Mouse (Mus musculus): ENCODE results near the gene Cyb561a3.

Cyb561a3 gene

GRCm38 (mm10) chr19:10589127-10589857, 12.3 kb downstream of the Cyb561a3 start:
- no peak for DNase-seq (ENCODE audit: inconsistent age in 2 of 2, low spot score in 1 of 2)

DNA sequence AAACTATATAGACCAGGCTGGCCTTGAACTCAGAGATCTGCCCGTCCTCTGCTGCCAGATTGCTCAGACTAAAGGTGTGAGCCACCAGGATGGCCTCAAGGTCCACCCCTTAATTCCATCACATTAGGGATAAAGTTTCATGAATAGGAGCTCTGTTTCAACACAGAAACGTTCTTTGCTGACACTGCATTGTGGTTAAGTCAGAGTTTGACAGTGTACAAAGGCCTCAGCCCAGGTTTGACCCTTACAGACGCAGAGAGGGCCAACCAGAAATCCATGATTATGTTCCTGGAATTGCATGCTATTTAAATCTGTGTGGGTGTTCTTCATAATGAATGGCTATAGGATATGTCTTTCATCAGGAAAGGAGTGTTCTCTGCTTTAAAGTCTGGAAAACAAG, 13.3 kb downstream of the Cyb561a3 start:
- no peak for DNase-seq (ENCODE audit: inconsistent age in 2 of 2, low spot score in 1 of 2)

DNA sequence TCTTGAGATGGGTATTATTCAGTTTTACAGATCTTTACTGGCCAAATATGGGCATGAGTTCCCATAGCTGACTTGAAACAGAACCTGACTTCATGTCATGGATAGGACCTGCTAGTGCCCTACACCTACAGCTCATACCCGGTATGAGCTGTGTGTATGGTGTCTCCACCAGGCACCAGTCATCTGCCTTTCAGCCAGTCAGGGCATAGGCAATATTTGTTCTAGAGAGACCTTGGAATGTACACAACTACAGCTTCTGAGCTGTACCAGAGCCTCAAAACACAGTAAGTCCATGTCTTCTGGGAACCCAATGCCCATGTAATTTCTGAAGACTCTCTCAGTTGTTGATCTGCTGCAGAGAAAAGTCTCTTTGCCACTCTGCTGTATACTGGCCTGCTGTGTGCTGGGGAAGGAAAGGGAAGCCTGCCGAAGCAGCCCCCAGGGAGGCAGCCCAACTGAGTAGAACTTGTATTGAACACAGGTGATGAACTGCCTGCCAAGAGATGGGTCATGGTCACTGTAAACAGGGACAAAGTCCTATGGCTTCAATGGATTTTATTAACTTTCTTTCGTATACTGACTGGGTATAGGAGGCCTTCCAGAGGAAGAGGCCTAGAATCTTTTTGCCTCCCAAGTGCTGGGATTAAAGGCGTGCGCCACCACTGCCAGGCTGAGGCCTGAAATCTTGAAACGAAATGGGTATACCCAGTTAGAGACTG, 14.8 kb downstream of the Cyb561a3 start:
- no peak for DNase-seq (ENCODE audit: inconsistent age in 2 of 2, low spot score in 1 of 2)

DNA sequence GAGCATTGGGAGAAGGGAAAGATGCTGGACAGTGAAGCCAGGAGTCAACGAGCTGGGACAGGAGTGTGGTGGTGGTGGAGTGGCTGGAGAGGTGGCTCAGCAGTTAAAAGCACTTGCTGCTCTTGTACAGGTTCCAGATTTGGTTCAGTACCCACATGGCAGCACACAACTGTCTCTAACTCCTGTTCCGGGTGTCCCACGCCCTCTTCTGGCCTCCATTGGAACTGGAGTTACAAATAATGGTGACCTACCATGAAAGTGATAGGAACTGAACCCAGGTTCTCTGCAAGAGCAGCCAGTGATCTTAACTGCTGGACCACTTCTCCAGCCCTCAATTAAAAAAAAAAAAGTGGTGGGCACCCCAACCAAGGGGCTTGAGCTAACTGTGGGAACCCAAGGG, 21.2 kb downstream of the Cyb561a3 start:
- DNase-seq (ENCODE audit: inconsistent age in 2 of 2, low spot score in 1 of 2) = peak in 1 of 2 experiments; percentile 64

DNA sequence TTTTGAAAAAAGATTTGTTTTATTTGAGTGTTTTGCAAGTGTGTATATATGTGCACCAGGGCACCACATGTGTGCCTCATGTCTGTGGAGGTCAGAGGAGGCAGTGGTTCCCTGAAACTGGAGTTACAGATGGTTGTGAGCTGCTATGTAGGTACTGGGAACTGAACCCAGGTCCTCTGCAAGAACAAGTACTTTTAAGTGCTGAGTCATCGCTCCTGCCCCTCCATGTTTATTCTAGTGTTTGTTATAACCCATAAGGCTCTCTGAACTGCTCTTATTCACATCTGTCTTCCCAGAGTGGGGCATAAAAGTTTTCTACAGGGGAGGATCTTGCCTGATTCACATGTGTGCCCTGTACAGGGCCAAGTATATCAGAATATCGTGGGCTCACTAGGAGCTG, 22.7 kb downstream of the Cyb561a3 start:
- DNase-seq (ENCODE audit: inconsistent age in 2 of 2, low spot score in 1 of 2) = no peak

DNA sequence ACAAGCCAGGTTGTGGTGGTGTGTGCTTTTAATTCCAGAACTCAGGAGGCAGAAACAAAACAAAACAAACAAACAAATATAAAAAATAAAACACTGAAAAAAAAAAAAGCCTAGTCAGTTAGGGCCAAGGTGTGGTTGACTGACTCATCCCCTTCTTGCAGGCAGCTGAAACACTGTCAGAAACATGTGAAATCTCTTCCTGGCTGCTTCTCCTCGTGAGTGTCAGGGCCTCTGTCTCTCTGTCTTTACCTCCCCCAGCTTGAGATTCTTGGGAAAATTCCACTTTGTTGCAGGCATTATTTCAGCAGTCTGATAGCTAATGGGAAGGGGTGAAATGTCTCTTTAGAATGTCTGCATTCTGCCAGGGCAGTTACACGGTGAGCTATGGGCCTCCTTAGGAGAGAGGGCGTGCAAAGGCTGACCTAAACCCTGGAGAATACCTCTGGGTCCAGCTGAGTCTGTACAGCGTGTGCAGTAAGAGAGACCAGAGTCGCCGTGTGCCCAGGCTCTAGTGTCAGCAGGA, 25.3 kb downstream of the Cyb561a3 start:
- no peak for DNase-seq (ENCODE audit: inconsistent age in 2 of 2, low spot score in 1 of 2)

GRCm38 (mm10) chr19:10602787-10603186, 25.8 kb downstream of the Cyb561a3 start:
- DNase-seq (ENCODE audit: inconsistent age in 2 of 2, low spot score in 1 of 2) = peak; percentile 87 to 95

- peak; percentile 22 to 46 for DNase-seq (ENCODE audit: inconsistent age in 2 of 2, low spot score in 1 of 2)
Observed at GRCm38 (mm10) chr19:10603660-10604523, 26.9 kb downstream of the Cyb561a3 start.

- no peak for DNase-seq (ENCODE audit: inconsistent age in 2 of 2, low spot score in 1 of 2)
Observed at GRCm38 (mm10) chr19:10604534-10604933, 27.6 kb downstream of the Cyb561a3 start.

DNA sequence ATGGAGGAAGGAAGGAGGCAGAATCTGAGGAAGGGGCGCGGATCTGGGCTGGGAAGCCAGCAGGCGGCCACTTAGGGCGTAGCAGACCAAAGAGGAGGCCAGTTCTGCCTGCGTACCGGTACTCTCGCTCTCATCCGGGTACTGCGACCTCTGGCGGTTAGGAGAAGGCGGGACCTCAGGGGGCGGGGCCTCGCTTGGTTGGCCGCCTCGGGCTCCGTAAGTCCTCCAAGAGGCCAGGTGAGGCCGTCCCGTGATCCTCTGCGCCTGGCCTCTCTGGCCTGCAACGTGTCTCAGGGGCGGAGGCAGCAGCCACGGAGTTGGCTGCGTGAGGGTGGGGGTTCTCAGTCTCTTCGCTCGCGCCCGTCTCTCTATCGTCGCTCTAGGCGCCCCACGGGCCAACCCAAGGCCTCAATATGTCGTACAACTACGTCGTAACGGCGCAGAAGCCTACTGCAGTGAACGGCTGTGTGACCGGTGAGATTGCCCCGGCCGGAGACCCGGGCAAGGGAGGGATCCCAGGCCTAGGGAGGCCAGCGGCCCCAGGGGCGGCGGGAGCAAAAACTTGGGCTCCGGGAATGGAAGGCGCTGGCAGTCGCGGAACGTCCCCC, 28.4 kb downstream of the Cyb561a3 start, which contains the start of the genes Ddb1 and Tkfc:
Gene Ddb1 (plus strand): TSS at position 35 of the 608 bp plus-strand sequence.
Gene Tkfc (minus strand): TSS at position 362 of the 608 bp plus-strand sequence.
- DNase-seq (ENCODE audit: inconsistent age in 2 of 2, low spot score in 1 of 2) = peak; percentile 99 to 100

GRCm38 (mm10) chr19:10605901-10606622, 29.1 kb downstream of the Cyb561a3 start:
- DNase-seq (ENCODE audit: inconsistent age in 2 of 2, low spot score in 1 of 2) = peak in 1 of 2 experiments; percentile 57

- DNase-seq (ENCODE audit: inconsistent age in 2 of 2, low spot score in 1 of 2) = no peak
Observed at GRCm38 (mm10) chr19:10608573-10609240, 31.7 kb downstream of the Cyb561a3 start.

DNA sequence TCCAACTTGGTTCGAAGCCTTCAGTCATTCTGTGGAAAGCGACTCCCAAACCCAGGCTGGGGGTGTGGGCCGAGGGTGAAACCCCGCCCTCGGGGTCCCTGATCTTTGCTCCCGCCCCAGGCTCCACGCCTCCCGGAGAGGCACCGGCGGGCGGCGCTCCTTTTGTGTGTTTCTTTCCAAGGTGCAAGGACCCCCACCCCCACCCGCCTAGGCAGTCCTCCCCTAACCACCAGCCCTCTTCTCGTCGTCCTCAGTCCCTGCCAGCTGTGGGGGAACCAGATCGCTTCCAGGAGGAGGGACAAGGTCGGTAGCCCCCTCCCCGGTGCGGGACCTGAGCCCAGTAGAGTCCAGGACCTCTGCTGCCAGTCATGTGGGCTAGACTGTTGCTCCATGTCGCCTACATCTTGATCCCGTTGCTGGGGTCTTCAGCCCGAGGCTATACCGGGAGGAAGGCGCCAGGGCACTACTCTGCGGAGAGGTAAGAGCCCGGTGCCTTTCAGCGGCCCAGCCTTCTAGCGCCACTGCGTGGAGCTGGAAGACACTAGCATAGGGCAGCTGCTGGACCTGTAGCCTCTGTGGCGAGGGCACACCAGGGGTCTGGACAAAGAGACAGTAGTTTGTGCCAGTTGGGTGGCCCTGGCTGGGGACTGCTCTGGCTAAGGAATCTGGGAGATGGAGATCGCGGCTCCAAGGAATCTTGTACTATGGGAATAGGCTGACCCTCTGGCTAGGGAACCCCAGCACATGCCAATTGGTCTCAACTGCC, 57.3 kb downstream of the Cyb561a3 start, which contains the start of gene Vwce:
Gene Vwce (plus strand): TSS at position 108 of the 766 bp plus-strand sequence.
- peak; percentile 58 to 86 for DNase-seq (ENCODE audit: inconsistent age in 2 of 2, low spot score in 1 of 2)

DNA sequence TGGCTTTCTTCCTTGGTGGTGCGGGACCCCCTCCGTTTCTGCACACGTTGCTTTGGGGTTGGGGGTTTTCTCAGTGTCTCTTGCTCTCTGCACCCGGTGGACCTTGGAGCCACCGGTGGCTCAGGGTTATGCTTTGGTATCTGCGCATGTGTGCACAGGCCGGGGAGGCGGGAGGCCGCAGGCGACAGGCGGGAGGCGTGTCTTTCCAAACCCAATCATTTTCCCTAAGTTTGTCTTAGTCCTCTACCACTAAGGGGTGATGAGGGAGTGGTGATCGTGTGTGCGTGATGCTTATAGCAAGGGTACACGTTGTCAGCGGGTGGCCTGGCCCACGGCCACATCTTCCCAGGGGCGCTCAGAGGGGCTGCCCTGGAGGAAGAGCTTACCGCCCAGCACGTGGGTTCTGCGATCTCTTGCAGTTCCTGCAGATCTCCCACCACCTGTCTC, 57.9 kb downstream of the Cyb561a3 start:
- DNase-seq (ENCODE audit: inconsistent age in 2 of 2, low spot score in 1 of 2) = peak in 1 of 2 experiments; percentile 75

DNA sequence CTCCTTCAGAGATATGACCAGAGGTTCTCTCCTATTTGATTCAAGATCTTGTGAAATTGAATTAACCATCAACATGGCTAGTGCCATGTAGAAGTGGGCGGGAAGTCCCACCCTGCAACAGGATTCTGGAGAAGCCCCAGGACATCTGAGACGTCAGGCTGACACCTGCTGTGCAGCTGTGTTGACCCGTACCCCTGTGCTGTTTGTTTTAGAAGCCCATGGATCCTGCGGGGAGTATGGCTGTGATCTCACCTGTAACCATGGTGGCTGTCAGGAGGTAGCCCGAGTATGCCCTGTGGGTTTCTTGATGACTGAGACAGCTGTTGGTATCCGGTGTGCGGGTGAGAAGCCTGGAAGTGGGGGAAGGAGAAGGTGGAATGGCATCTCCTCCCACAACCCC, 60.9 kb downstream of the Cyb561a3 start:
- no peak for DNase-seq (ENCODE audit: inconsistent age in 2 of 2, low spot score in 1 of 2)

- no peak for DNase-seq (ENCODE audit: inconsistent age in 2 of 2, low spot score in 1 of 2)
Observed at GRCm38 (mm10) chr19:10640080-10640479, 63.1 kb downstream of the Cyb561a3 start.

DNA sequence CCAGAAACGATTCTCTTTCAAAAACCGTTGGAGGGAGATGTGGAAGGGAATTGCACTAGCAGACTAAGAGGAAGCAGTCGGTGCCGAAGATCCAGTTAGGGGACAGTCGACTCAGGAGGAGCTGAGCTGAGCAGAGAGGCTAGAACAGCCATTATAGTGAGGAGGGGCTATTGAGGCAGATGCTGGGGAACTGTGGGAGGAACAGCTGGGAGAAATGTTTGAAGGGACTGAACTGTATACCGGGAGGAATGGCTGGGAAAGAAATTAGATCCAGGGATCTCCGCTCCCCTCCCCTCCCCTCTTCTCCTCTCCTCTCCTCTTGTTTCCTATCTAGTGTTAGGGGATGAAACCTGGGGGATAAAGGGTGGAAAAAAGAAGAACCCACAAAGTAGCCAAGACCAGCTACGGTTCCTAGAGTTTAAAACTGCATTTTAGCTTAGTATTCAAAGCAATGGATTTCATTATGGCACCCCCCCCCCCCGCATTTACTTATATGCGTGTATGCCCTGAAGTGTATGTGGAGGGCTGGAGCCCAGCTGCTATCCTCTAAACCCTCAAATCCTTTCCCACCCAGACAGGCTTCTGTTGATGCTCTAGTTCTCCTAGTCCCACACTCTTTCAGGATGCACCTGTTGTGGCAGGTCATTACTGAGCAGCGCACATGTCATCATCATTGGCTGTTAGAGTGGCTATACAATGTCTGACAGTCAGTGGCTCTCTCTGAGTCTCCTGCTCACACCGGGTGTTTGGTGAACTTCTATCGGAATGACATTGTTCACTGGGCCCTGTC, 63.8 kb downstream of the Cyb561a3 start:
- DNase-seq (ENCODE audit: inconsistent age in 2 of 2, low spot score in 1 of 2) = no peak
